Mouse (Mus musculus) induced T-regulatory cell, adult 2 months (primary cell): Measurements from ENCODE around the gene Fndc5.

Source experiments
- DNase-seq: peaks from one replicate; pipeline ENCODE4 v3.0.0-alpha.2; 2012; ENCODE audit warnings: low read depth

Gene Fndc5

GRCm38 (mm10) chr4:129146392-129146791, 9.6 kb downstream of the Fndc5 start:
- peak; percentile 43 for DNase-seq

- DNase-seq = no peak
Observed at GRCm38 (mm10) chr4:129147552-129148103, 10.8 kb downstream of the Fndc5 start.

- DNase-seq = no peak
Observed at GRCm38 (mm10) chr4:129149321-129149720, 12.5 kb downstream of the Fndc5 start.

- no peak for DNase-seq
Observed at GRCm38 (mm10) chr4:129151276-129151811, 14.5 kb downstream of the Fndc5 start.

GRCm38 (mm10) chr4:129157541-129157940, 20.7 kb downstream of the Fndc5 start:
- no peak for DNase-seq

- no peak for DNase-seq
Observed at GRCm38 (mm10) chr4:129158549-129158948, 21.8 kb downstream of the Fndc5 start.

GRCm38 (mm10) chr4:129161076-129161475, 24.3 kb downstream of the Fndc5 start:
- DNase-seq = no peak

- DNase-seq = no peak
Observed at GRCm38 (mm10) chr4:129161581-129162255, 24.9 kb downstream of the Fndc5 start.

GRCm38 (mm10) chr4:129172529-129172928, 35.7 kb downstream of the Fndc5 start:
- no peak for DNase-seq

- DNase-seq = peak; percentile 39
Observed at GRCm38 (mm10) chr4:129179560-129179959, 42.8 kb downstream of the Fndc5 start.

- peak; percentile 29 for DNase-seq
Observed at GRCm38 (mm10) chr4:129188041-129188659, 51.4 kb downstream of the Fndc5 start.

GRCm38 (mm10) chr4:129188803-129189541, 52.2 kb downstream of the Fndc5 start:
- DNase-seq = peak; percentile 65

GRCm38 (mm10) chr4:129189542-129190519, 53.0 kb downstream of the Fndc5 start, which contains the start of the genes S100pbp and Yars:
Gene S100pbp (minus strand): TSS chr4:129189727.
Gene Yars (plus strand): TSS chr4:129189760.
- DNase-seq = peak; percentile 99

GRCm38 (mm10) chr4:129190538-129190937, 53.7 kb downstream of the Fndc5 start:
- peak; percentile 40 for DNase-seq

GRCm38 (mm10) chr4:129191691-129192090, 54.9 kb downstream of the Fndc5 start:
- no peak for DNase-seq
